Mouse (Mus musculus): ENCODE results near the gene Dnmt3b. TPM values are rescaled to one million over a fixed set of nuclear protein-coding genes. Genes with fewer than 3 reads are reported as not detected.
"Not testable (repeated sequence)": the region's sequence is repeated elsewhere in the genome, so short reads cannot be mapped to it uniquely, and the experiment has no call there.

The Dnmt3b gene
- total and polyA plus RNA-seq, 3 experiments = 5.3 to 9.4 (median 8.4) TPM

- Histone ChIP-seq H3K4me2 (ENCODE audit: insufficient read depth, low read depth, poor library complexity, severe bottlenecking) (no peak overlapping the region), H3K9me3 (replicated peaks; ENCODE audit: low read length) (no peaks in the 10 kb centered on the region), H3K4me1 (ENCODE audit: control insufficient read depth in 1 of 2, insufficient read depth in 2 of 2) (peaks cover 4 to 20% of the 10 kb centered on the region in 2 experiments; a peak in 3 of 4 replicates), H3K4me3 (replicated peaks in 1 of 3; ENCODE audit: low read depth in 2 of 3, low read length in 2 of 3, poor library complexity in 1 of 3) (no peak overlapping the region), H3K27ac (ENCODE audit: insufficient read depth, low read depth) (no peak overlapping the region), H3K36me3 (replicated peaks in 1 of 2; ENCODE audit: control insufficient read depth in 1 of 2, insufficient read depth in 1 of 2, low read length in 1 of 2) (no peaks in the 10 kb centered on the region), H3K27me3 (replicated peaks) (peaks cover 3% of the 10 kb centered on the region), H3K79me2 (replicated peaks; ENCODE audit: control insufficient read depth, extremely low read depth, insufficient read depth, poor library complexity, severe bottlenecking) (no peaks in the 10 kb centered on the region), H3K9ac (ENCODE audit: insufficient read depth, low read depth) (no peak overlapping the region)
- dilution Hi-C loops (cut with MboI; ENCODE audit: extremely low pct_ligation_motif_present, extremely low pct_unique_long_range_greater_than_20kb, low sequenced_read_pairs) (no loop called here), in situ Hi-C loops (cut with MboI; ENCODE audit: low pct_ligation_motif_present, low pct_unique_long_range_greater_than_20kb, low sequenced_read_pairs) (loop anchor here (5.0 kb wide), 1 partner anchor 79 kb away; no protein-coding TSS in a partner anchor)
- DNase-seq (ENCODE audit: extremely low read depth) = no peak
- no peak for TF ChIP-seq PAX5 (IDR thresholded peaks at IDR 0.05; ENCODE audit: low read length)
Measured at GRCm38 (mm10) chr2:153713227-153713626, 64.0 kb downstream of the Dnmt3b start.

GRCm38 (mm10) chr2:153717861-153718260, 68.6 kb downstream of the Dnmt3b start:
- H3K27ac ChIP-seq (ENCODE audit: insufficient read depth, low read depth); H3K4me2 ChIP-seq (ENCODE audit: insufficient read depth, low read depth, poor library complexity, severe bottlenecking): not testable (repeated sequence)

DNA sequence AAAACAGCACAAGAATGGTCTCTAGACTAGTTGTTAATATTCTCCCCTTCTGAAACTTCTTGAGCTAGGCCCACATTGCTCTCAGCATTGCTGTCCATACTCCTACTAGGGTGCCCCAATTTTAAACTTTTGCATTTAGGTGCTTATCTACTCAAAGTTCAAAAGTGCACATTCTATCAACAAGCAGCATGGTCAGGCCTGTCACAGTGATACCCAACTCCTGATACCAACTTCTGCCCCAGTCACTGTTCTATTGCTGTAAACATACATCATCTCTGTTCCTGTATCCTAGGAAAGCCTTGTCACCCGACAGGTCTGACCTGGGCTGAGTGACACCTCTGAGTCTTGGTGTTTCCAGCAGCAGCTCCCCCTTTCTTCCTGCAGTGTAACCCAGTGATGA, 73.8 kb downstream of the Dnmt3b start:
- Histone ChIP-seq H3K79me2 (replicated peaks; ENCODE audit: control insufficient read depth, extremely low read depth, insufficient read depth, poor library complexity, severe bottlenecking) (no peaks in the 10 kb centered on the region), H3K9ac (ENCODE audit: insufficient read depth, low read depth) (no peak overlapping the region), H3K27ac (ENCODE audit: insufficient read depth, low read depth) (no peak overlapping the region), H3K36me3 (replicated peaks in 1 of 2; ENCODE audit: control insufficient read depth in 1 of 2, insufficient read depth in 1 of 2, low read length in 1 of 2) (no peaks in the 10 kb centered on the region), H3K9me3 (replicated peaks; ENCODE audit: low read length) (no peaks in the 10 kb centered on the region), H3K27me3 (replicated peaks) (peaks cover 5% of the 10 kb centered on the region), H3K4me1 (ENCODE audit: control insufficient read depth in 1 of 2, insufficient read depth in 2 of 2) (no peaks in the 10 kb centered on the region), H3K4me3 (replicated peaks in 1 of 3; ENCODE audit: low read depth in 2 of 3, low read length in 2 of 3, poor library complexity in 1 of 3) (no peak overlapping the region), H3K4me2 (ENCODE audit: insufficient read depth, low read depth, poor library complexity, severe bottlenecking) (no peak overlapping the region)
- in situ Hi-C loops (cut with MboI; ENCODE audit: low pct_ligation_motif_present, low pct_unique_long_range_greater_than_20kb, low sequenced_read_pairs) = no loop called here
- no peak for DNase-seq (ENCODE audit: extremely low read depth)
- TF ChIP-seq ZKSCAN1 (IDR thresholded peaks at IDR 0.05; ENCODE audit: borderline replicate concordance, low read depth, low read length) (no peak), IRF4 (IDR thresholded peaks at IDR 0.05; ENCODE audit: low read depth, low read length) (no peak), POLR2A (IDR thresholded peaks at IDR 0.05; ENCODE audit: low read depth, low read length) (no peak), PAX5 (IDR thresholded peaks at IDR 0.05; ENCODE audit: low read length) (no peak), KAT2A (IDR thresholded peaks at IDR 0.05; ENCODE audit: insufficient replicate concordance, low read length) (no peak), EP300 (IDR thresholded peaks at IDR 0.05; ENCODE audit: low read length) (no peak), ZC3H11A (IDR thresholded peaks at IDR 0.05; ENCODE audit: low read depth, low read length) (no peak), TBP (conservative IDR thresholded peaks at IDR 0.05; ENCODE audit: low read depth, low read length) (no peak), MXI1 (IDR thresholded peaks at IDR 0.05; ENCODE audit: low read depth, low read length) (no peak), HCFC1 (IDR thresholded peaks at IDR 0.05; ENCODE audit: low read depth, low read length) (no peak), SMC3 (IDR thresholded peaks at IDR 0.05; ENCODE audit: low read depth, low read length) (no peak), GABPA (IDR thresholded peaks at IDR 0.05; ENCODE audit: insufficient replicate concordance, low read depth, low read length) (no peak), RAD21 (IDR thresholded peaks at IDR 0.05; ENCODE audit: low read depth, low read length) (no peak), UBTF (IDR thresholded peaks at IDR 0.05; ENCODE audit: low read depth, low read length) (no peak), NELFE (IDR thresholded peaks at IDR 0.05; ENCODE audit: low read depth, low read length) (no peak)
- dilution Hi-C loops (cut with MboI; ENCODE audit: extremely low pct_ligation_motif_present, extremely low pct_unique_long_range_greater_than_20kb, low sequenced_read_pairs) = no loop called here

More at GRCm38 (mm10) chr2:153717861-153718260, 68.6 kb downstream of the Dnmt3b start:
- DNase-seq (ENCODE audit: extremely low read depth); H3K9me3 ChIP-seq (replicated peaks; ENCODE audit: low read length); H3K4me1 ChIP-seq (ENCODE audit: control insufficient read depth in 1 of 2, insufficient read depth in 2 of 2); H3K27me3 ChIP-seq (replicated peaks); H3K36me3 ChIP-seq (replicated peaks in 1 of 2; ENCODE audit: control insufficient read depth in 1 of 2, insufficient read depth in 1 of 2, low read length in 1 of 2); in situ Hi-C loops (cut with MboI; ENCODE audit: low pct_ligation_motif_present, low pct_unique_long_range_greater_than_20kb, low sequenced_read_pairs); H3K9ac ChIP-seq (ENCODE audit: insufficient read depth, low read depth); H3K4me3 ChIP-seq (replicated peaks in 1 of 3; ENCODE audit: low read depth in 2 of 3, low read length in 2 of 3, poor library complexity in 1 of 3); H3K79me2 ChIP-seq (replicated peaks; ENCODE audit: control insufficient read depth, extremely low read depth, insufficient read depth, poor library complexity, severe bottlenecking); dilution Hi-C loops (cut with MboI; ENCODE audit: extremely low pct_ligation_motif_present, extremely low pct_unique_long_range_greater_than_20kb, low sequenced_read_pairs): not testable (repeated sequence)
